In the genomic region with DNA sequence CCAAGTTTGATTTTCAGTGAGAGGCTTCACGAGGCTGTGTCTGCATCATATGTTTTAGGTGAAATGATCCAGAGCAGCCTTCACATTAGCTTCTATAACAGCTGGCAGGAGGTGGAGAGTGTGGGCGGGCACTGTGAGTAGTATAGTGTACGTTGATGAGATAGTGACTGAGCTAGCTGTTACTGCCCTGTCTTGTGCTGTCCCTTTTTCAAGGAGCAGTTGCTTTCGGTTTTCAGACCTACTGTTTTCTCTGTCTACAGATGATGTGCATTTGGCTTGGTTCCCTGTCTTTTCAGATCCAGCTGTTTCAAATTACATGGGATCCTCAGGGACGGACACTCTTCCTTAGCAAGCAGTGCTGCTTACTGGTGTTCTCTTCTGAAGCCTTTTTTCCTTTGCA, we compare ENCODE assay signal across 7 mouse cellular contexts. TPM values are rescaled to one million over a fixed set of nuclear protein-coding genes. Genes with fewer than 3 reads are reported as not detected.
DNase-seq lines count a peak whose midpoint lies in the region; ATAC-seq and TF ChIP-seq lines count a peak whose summit lies in the region.

No protein-coding gene starts in this region.

- H3K4me2 ChIP-seq in limb, embryonic 14.5 days (replicated peaks; ENCODE audit: low read depth, low read length, severe bottlenecking): no peak overlapping the region
- H3K4me2 ChIP-seq in neural tube, embryonic 13.5 days: no peak overlapping the region

- intact Hi-C loops in heart, postnatal 10 days (cut with DNase I): no loop called here

- no peaks in the 10 kb centered on the region for H3K27me3 ChIP-seq in limb, embryonic 14.5 days (ENCODE audit: control insufficient read depth, insufficient read depth, low read length)
- H3K27me3 ChIP-seq in neural tube, embryonic 13.5 days: no peaks in the 10 kb centered on the region

- H3K36me3 ChIP-seq in limb, embryonic 14.5 days (ENCODE audit: control insufficient read depth, insufficient read depth, low read length): no peaks in the 10 kb centered on the region
- no peaks in the 10 kb centered on the region for H3K36me3 ChIP-seq in neural tube, embryonic 13.5 days

- H3K4me3 ChIP-seq in embryonic fibroblast, embryonic 13.5 days (ENCODE audit: insufficient read depth, low read length): no peak overlapping the region; the same call in 1 of the 2 replicates
- H3K4me3 ChIP-seq in limb, embryonic 14.5 days (replicated peaks; ENCODE audit: low read length): no peak overlapping the region
- H3K4me3 ChIP-seq in neural tube, embryonic 13.5 days: no peak overlapping the region

- peaks cover 14% of the 10 kb centered on the region for H3K4me1 ChIP-seq in embryonic fibroblast, embryonic 13.5 days (ENCODE audit: control insufficient read depth, insufficient read depth, low read length)
- H3K4me1 ChIP-seq in limb, embryonic 14.5 days (ENCODE audit: control insufficient read depth, insufficient read depth, low read length): peaks cover 24% of the 10 kb centered on the region
- H3K4me1 ChIP-seq in neural tube, embryonic 13.5 days (replicated peaks): peaks cover 37% of the 10 kb centered on the region

- peak; percentile 34 for DNase-seq in ovary, postnatal 14 days (ENCODE audit: low spot score)
- no peak for DNase-seq in ovary, postnatal 10 days (ENCODE audit: low spot score)
- peak; percentile 77 to 78 for DNase-seq in heart, postnatal 10 days
- peak; percentile 68 for DNase-seq in limb, embryonic 14.5 days (ENCODE audit: low spot score)
- DNase-seq in spleen, adult 12 weeks (ENCODE audit: low spot score): no peak

- H3K9ac ChIP-seq in limb, embryonic 14.5 days (ENCODE audit: low read depth, low read length, severe bottlenecking): no peak overlapping the region
- no peak overlapping the region for H3K9ac ChIP-seq in neural tube, embryonic 13.5 days

- WGBS in limb, embryonic 14.5 days: 25% methylated on average over 5 of the region's 5 CpGs
- 44% methylated on average over 5 of the region's 5 CpGs for WGBS in neural tube, embryonic 13.5 days

- no peaks in the 10 kb centered on the region for H3K9me3 ChIP-seq in limb, embryonic 14.5 days (ENCODE audit: control insufficient read depth, low read length)
- H3K9me3 ChIP-seq in neural tube, embryonic 13.5 days: no peaks in the 10 kb centered on the region

- peak; percentile 62 for ATAC-seq in limb, embryonic 14.5 days (ENCODE audit: low FRiP score, low read depth)
- no peak for ATAC-seq in neural tube, embryonic 13.5 days (ENCODE audit: low read depth)

- no peak for TF ChIP-seq CTCF in embryonic fibroblast, embryonic 13.5 days (IDR thresholded peaks at IDR 0.05; ENCODE audit: borderline replicate concordance, insufficient read depth, low read length)

- TF ChIP-seq POLR2A in embryonic fibroblast, embryonic 13.5 days (IDR thresholded peaks at IDR 0.05; ENCODE audit: low read depth, low read length): no peak
- no peak for TF ChIP-seq POLR2A in limb, embryonic 14.5 days (IDR thresholded peaks at IDR 0.05; ENCODE audit: borderline replicate concordance, extremely low read depth, insufficient read depth, insufficient read length)

- peak overlapping the region; percentile 71 for H3K27ac ChIP-seq in embryonic fibroblast, embryonic 13.5 days (ENCODE audit: insufficient read depth, low read length)
- H3K27ac ChIP-seq in limb, embryonic 14.5 days (replicated peaks; ENCODE audit: low read depth, low read length): no peak overlapping the region
- H3K27ac ChIP-seq in neural tube, embryonic 13.5 days (replicated peaks): peak overlapping the region; percentile 75

RNA-seq across cellular contexts. Expression of gene Cbfa2t2, which starts 19.5 kb away (rescaled TPM):
- polyA plus RNA-seq in embryonic fibroblast, embryonic 13.5 days (2011; ENCODE audit: insufficient read length, low read depth, missing spikeins): 36.8 and 47.6 TPM in 2 replicates
- total RNA-seq in heart, postnatal 10 days (2021): 10 to 100 TPM; 23.5 to 25.3 TPM
- 26.4 and 36.0 TPM in 2 replicates for polyA plus RNA-seq in limb, embryonic 14.5 days (2012; rRNA removed)
- 35.7 and 40.0 TPM in 2 replicates for polyA plus RNA-seq in limb, embryonic 14.5 days (2014; fragmentation: Nextera tagmentation; extraction: Ambion mirVana)
- 49.4 and 50.8 TPM in 2 replicates for polyA plus RNA-seq in neural tube, embryonic 13.5 days (2015; fragmentation: Nextera tagmentation; extraction: Ambion mirVana)

RNA-seq across cellular contexts. Expression of gene Snta1, which starts 47.9 kb away (rescaled TPM):
- polyA plus RNA-seq in embryonic fibroblast, embryonic 13.5 days (2011; ENCODE audit: insufficient read length, low read depth, missing spikeins): 17.1 and 18.5 TPM in 2 replicates
- total RNA-seq in heart, postnatal 10 days (2021): 100 to 1,000 TPM in 1 of 2 experiments, 10 to 100 TPM in 1; 82.6 to 106 TPM
- 11.0 and 14.9 TPM in 2 replicates for polyA plus RNA-seq in limb, embryonic 14.5 days (2012; rRNA removed)
- polyA plus RNA-seq in limb, embryonic 14.5 days (2014; fragmentation: Nextera tagmentation; extraction: Ambion mirVana): 5.0 and 5.2 TPM in 2 replicates
- polyA plus RNA-seq in neural tube, embryonic 13.5 days (2015; fragmentation: Nextera tagmentation; extraction: Ambion mirVana): 6.6 and 7.7 TPM in 2 replicates

Comparison
In these comparisons a context has a peak if more than half of its experiments do, and no peak if none do; other contexts are left out.
1. DNase-seq: peak in ovary, postnatal 14 days (single experiment), heart, postnatal 10 days (2 of 2) and limb, embryonic 14.5 days (single experiment); none in ovary, postnatal 10 days (single experiment) and spleen, adult 12 weeks (single experiment).